Comparison of ENCODE assay signal across 9 mouse cellular contexts in the genomic region with DNA sequence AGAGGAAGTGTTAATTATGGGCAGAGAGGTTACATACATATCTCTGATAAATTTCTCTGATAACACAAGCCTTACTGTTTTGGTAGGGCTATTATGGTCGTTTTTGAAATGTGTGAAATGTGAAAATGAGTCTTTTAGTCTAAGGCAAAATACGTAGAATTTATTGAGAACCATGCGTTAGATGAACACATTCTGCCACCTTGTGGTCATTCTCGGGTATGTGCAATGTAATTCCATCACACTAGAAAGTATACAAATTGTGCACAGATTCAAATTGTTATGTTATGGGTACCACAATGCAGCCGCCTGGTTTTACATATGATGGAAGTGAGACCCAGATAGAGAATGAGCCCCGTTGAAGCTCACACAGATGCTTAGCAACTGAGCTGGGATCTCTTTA.
DNase-seq lines count a peak whose midpoint lies in the region; ATAC-seq lines count a peak whose summit lies in the region.
"Had no signal": no experiment of that assay in that cellular context is flagged by ENCODE, and none has a peak within 500 bp of the region (broad histone marks: within the 10 kb centered on the region; RNA-seq: fewer than 3 reads in every experiment).

No protein-coding gene starts in this region.

- WGBS in heart, embryonic 11.5 days (ENCODE audit: insufficient replicate concordance), result 13% methylated on average over 6 of the region's 6 CpGs

- intact Hi-C loops in gastrocnemius, postnatal 14 days (cut with DNase I; ENCODE audit: low total_unique reads), result no loop called here

- no peak overlapping the region for H3K4me3 ChIP-seq in heart, embryonic 11.5 days (ENCODE audit: low read depth, low read length)
- H3K4me3 ChIP-seq: liver, embryonic 13.5 days had no signal

- no peak overlapping the region for H3K4me2 ChIP-seq in heart, embryonic 11.5 days
- H3K4me2 ChIP-seq: liver, embryonic 13.5 days had no signal

- no peaks in the 10 kb centered on the region for H3K36me3 ChIP-seq in heart, embryonic 11.5 days (ENCODE audit: control insufficient read depth, insufficient read depth, low read length)
- H3K36me3 ChIP-seq: liver, embryonic 13.5 days had no signal

- H3K9ac ChIP-seq in heart, embryonic 11.5 days (ENCODE audit: low read depth, low read length), result no peak overlapping the region
- H3K9ac ChIP-seq: liver, embryonic 13.5 days had no signal

- no peak overlapping the region for H3K27ac ChIP-seq in heart, embryonic 11.5 days (ENCODE audit: low read depth, low read length)
- H3K27ac ChIP-seq: liver, embryonic 13.5 days had no signal

- peak; percentile 70 for ATAC-seq in frontal cortex, adult (ENCODE audit: low TSS enrichment)
- no peak for ATAC-seq in heart, embryonic 11.5 days (replicated peaks; ENCODE audit: insufficient number of reproducible peaks, low FRiP score, low TSS enrichment)

- no peaks in the 10 kb centered on the region for H3K9me3 ChIP-seq in heart, embryonic 11.5 days (replicated peaks; ENCODE audit: control insufficient read depth, low read length)
- H3K9me3 ChIP-seq: liver, embryonic 13.5 days had no signal

- H3K27me3 ChIP-seq in heart, embryonic 11.5 days (ENCODE audit: control insufficient read depth, insufficient read depth, low read length), result no peaks in the 10 kb centered on the region
- H3K27me3 ChIP-seq: liver, embryonic 13.5 days had no signal

- no peaks in the 10 kb centered on the region for H3K4me1 ChIP-seq in heart, embryonic 11.5 days (ENCODE audit: control insufficient read depth, insufficient read depth, low read length)
- H3K4me1 ChIP-seq: liver, embryonic 13.5 days had no signal

- DNase-seq in frontal cortex, postnatal 14 days (ENCODE audit: low spot score in 2 of 2), result no peak
- peak; percentile 1 for DNase-seq in lung, postnatal 10 days
- no peak for DNase-seq in lung, adult 18-20 months
- DNase-seq in embryo, embryonic 10 days (ENCODE audit: low spot score), result peak; percentile 66
- DNase-seq in mesoderm, embryonic 11.5 days (ENCODE audit: low read depth, low spot score), result peak; percentile 41
- no peak for DNase-seq in gastrocnemius, postnatal 14 days
- DNase-seq: liver, embryonic 13.5 days had no signal

Comparison
In these comparisons a context has a peak if more than half of its experiments do, and no peak if none do; other contexts are left out.
1. DNase-seq: peak in lung, postnatal 10 days (single experiment), embryo, embryonic 10 days (single experiment) and mesoderm, embryonic 11.5 days (single experiment); none in frontal cortex, postnatal 14 days (0 of 2), lung, adult 18-20 months (0 of 2) and gastrocnemius, postnatal 14 days (single experiment).